Mouse (Mus musculus): ENCODE measurements around the gene Fam170b.

DNA sequence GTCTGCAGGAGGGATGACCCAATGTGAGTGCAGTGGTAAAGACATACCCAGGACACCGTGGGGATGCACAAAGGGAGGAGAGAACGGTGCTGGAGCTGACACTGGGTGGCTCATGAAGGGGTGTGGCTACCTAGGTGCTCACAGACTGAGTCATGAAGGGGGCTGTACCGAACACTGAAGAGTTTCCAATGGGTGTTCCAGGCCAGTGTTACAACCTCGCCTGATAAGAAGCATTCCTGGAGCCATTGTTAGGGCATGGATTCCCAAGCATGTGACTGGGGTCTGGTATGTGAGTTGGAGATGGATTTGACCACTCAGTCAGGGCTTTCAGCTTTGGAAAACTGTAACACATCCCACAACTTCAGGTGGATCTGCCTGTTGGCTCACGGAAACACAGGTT lies 38.2 kb downstream of the Fam170b start:
- TF ChIP-seq MAFK (IDR thresholded peaks at IDR 0.05; ENCODE audit: insufficient read depth, low read depth, low read length) = no peak
- no peak for TF ChIP-seq CHD2 (IDR thresholded peaks at IDR 0.05; ENCODE audit: low read depth, low read length)

Measured in ES-E14 (cell line).